Mouse (Mus musculus) brain, embryonic 14.5 days (tissue): Measurements from ENCODE around the gene Hoxd11.

ENCODE experiments used
- CTCF ChIP-seq: fragments of 200-500 bp; IDR thresholded peaks from 2 replicates; pipeline ENCODE4 v1.5.1; 2012; ENCODE audit warnings: inconsistent platforms, mild to moderate bottlenecking, moderate library complexity, borderline replicate concordance; ENCODE audit not compliant: insufficient read depth, insufficient read length; ENCODE audit errors: extremely low read depth
- POLR2A ChIP-seq: fragments of 200-500 bp; IDR thresholded peaks from 2 replicates; pipeline ENCODE4 v1.6.1; 2012; ENCODE audit warnings: mild to moderate bottlenecking, inconsistent platforms, borderline replicate concordance; ENCODE audit not compliant: poor library complexity, insufficient read depth, insufficient read length, severe bottlenecking; ENCODE audit errors: extremely low read depth

- TF ChIP-seq POLR2A (no peak), CTCF (no peak)
Observed at GRCm38 (mm10) chr2:74690338-74690716, 11.0 kb downstream of the Hoxd11 start.
